Mouse (Mus musculus) liver, embryonic 14.5 days (tissue): ENCODE measurements around the gene Pnpla6. TPM values are rescaled to one million over a fixed set of nuclear protein-coding genes. Genes with fewer than 3 reads are reported as not detected.

Experiments used
- ATAC-seq: fragments of 200-750 bp; cut with Nextera tagmentation; 2 replicates; pipeline ENCODE4 v1.8.0; 2017; ENCODE audit warnings: moderate number of reproducible peaks, mild to moderate bottlenecking, moderate library complexity; ENCODE audit not compliant: insufficient read depth
- DNase-seq, 3 experiments: peaks; one replicate each; pipeline ENCODE4 v3.0.0-alpha.2; 2012 to 2013; ENCODE audit warnings: low read depth in 3 of 3, low spot score in 3 of 3
- H3K27ac ChIP-seq: fragments of 300-500 bp; sonication (generic); 2 replicates; pipeline ENCODE4 v1.5.1; 2014; ENCODE audit warnings: moderate library complexity, mild to moderate bottlenecking, control low read depth, inconsistent platforms
- H3K27me3 ChIP-seq: fragments of 300-500 bp; sonication (generic); 2 replicates; pipeline ENCODE4 v1.6.1; 2014; ENCODE audit warnings: mild to moderate bottlenecking, low read length, moderate library complexity; ENCODE audit not compliant: control insufficient read depth, insufficient read depth
- H3K36me3 ChIP-seq: fragments of 300-500 bp; sonication (generic); replicated peaks from 2 replicates; pipeline ENCODE4 v1.6.1; 2014; ENCODE audit warnings: low read depth; ENCODE audit not compliant: control insufficient read depth, insufficient read depth
- H3K4me1 ChIP-seq, 2 experiments: fragments of 200-500 bp in 1 of 2; fragments of 300-500 bp in 1 of 2; sonication (generic) in 1 of 2; replicated peaks; 2 replicates each; pipeline ENCODE4 v1.6.1; 2012 to 2014; ENCODE audit warnings: antibody characterized with exemption in 1 of 2, inconsistent platforms in 1 of 2, low read length in 1 of 2; ENCODE audit not compliant: control insufficient read depth in 2 of 2, insufficient read depth in 2 of 2
- H3K4me2 ChIP-seq: fragments of 300-500 bp; sonication (generic); 2 replicates; pipeline ENCODE4 v1.6.1; 2014; ENCODE audit warnings: low read depth, mild to moderate bottlenecking, control low read depth, moderate library complexity
- H3K4me3 ChIP-seq, 2 experiments: fragments of 200-500 bp in 1 of 2; fragments of 300-500 bp in 1 of 2; sonication (generic) in 1 of 2; 2 replicates each; pipeline ENCODE4 v1.5.1; 2012 to 2014; ENCODE audit warnings: low read depth in 2 of 2, low read length in 2 of 2, mild to moderate bottlenecking in 2 of 2, control low read depth in 1 of 2, inconsistent platforms in 1 of 2, moderate library complexity in 1 of 2; ENCODE audit not compliant: insufficient read depth in 1 of 2
- H3K9ac ChIP-seq: fragments of 300-500 bp; sonication (generic); replicated peaks from 2 replicates; pipeline ENCODE4 v1.6.1; 2014; ENCODE audit warnings: mild to moderate bottlenecking, control low read depth, moderate library complexity
- H3K9me3 ChIP-seq: fragments of 300-500 bp; sonication (generic); 2 replicates; pipeline ENCODE4 v1.6.1; 2016; ENCODE audit warnings: low read length, mixed read lengths; ENCODE audit not compliant: control insufficient read depth
- CTCF ChIP-seq: IDR thresholded peaks from 2 replicates; pipeline ENCODE4 v1.5.1; 2016; ENCODE audit warnings: antibody characterized with exemption, low read depth, control low read depth
- EP300 ChIP-seq: IDR thresholded peaks from 2 replicates; pipeline ENCODE4 v1.6.1; 2016; ENCODE audit warnings: antibody characterized with exemption, low read depth
- WGBS: fragments of 180-500 bp; shearing (Covaris S2); extraction: QIAGEN DNeasy Blood & Tissue Kit; methylation state at CpG from one replicate; pipeline ENCODE4 v1.1.7; 2014; ENCODE audit not compliant: insufficient replicate concordance; 5-methylcytosine and 5-hydroxymethylcytosine counted together
- polyA plus RNA-seq, 2 experiments: library from polyadenylated mRNA; depleted of rRNA in 1 of 2; stranded (reverse) in 1 of 2; unstranded in 1 of 2; fragments of >200 nt; fragmentation: Nextera tagmentation in 1 of 2; extraction: Ambion mirVana in 1 of 2; gene quantifications; 2 replicates each; pipeline versions ENCODE4 v1.2.1 to v1.2.3; 2012 to 2014

Gene Pnpla6
- polyA plus RNA-seq, 2 experiments: 6.5 to 14.2 TPM

DNA sequence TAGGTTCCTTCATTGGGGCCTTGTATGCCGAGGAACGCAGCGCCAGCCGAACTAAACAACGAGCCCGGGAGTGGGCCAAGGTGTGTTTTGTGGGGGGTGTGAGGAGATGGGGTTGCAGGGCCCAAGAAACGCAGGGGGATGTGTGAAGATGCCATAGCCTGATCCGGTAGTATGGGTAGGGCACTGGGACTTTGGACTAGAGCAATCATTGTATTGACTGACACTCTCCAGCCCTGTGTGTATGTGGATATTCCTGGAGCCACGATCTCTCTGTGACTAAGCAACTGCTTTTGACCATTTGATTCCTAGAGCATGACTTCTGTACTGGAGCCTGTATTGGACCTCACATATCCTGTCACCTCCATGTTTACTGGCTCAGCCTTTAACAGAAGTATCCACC lies 21.8 kb downstream of the Pnpla6 start:
- H3K4me3 ChIP-seq: no peak overlapping the region
- no peak overlapping the region for H3K9ac ChIP-seq
- no peak for ATAC-seq
- H3K27me3 ChIP-seq: no peaks in the 10 kb centered on the region
- no peak overlapping the region for H3K4me2 ChIP-seq
- no peak for DNase-seq
- WGBS: 90% methylated on average over 9 of the region's 9 CpGs
- no peak overlapping the region for H3K27ac ChIP-seq
- no peaks in the 10 kb centered on the region for H3K9me3 ChIP-seq
- TF ChIP-seq EP300 (no peak), CTCF (no peak)
- peaks cover 11% of the 10 kb centered on the region for H3K36me3 ChIP-seq
- H3K4me1 ChIP-seq: peaks cover 6 to 11% of the 10 kb centered on the region in 2 experiments

DNA sequence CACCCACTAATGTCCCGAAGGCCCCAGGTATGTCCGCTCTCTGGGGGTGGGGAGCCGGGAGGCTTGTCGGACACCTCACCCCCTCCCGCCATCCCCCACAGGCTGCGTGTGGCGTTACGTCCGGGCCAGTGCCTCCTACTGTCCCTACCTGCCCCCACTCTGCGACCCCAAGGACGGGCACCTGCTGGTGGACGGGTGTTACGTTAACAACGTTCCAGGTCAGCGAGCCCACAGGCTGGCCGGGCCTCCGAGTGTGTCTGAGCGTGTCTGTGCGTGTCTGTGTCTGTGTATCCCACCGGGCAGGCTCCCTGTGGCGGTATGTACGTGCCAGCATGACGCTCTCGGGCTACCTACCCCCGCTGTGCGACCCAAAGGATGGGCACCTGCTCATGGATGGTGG lies 22.5 kb downstream of the Pnpla6 start:
- Histone ChIP-seq H3K9me3 (no peaks in the 10 kb centered on the region), H3K27me3 (no peaks in the 10 kb centered on the region), H3K9ac (no peak overlapping the region), H3K36me3 (peaks cover 8% of the 10 kb centered on the region), H3K27ac (no peak overlapping the region), H3K4me3 (no peak overlapping the region), H3K4me1 (peaks cover 6 to 11% of the 10 kb centered on the region in 2 experiments), H3K4me2 (no peak overlapping the region)
- ATAC-seq (no peak), DNase-seq (no peak)
- 92% methylated on average over 26 of the region's 26 CpGs for WGBS
- TF ChIP-seq CTCF (no peak), EP300 (no peak)

DNA sequence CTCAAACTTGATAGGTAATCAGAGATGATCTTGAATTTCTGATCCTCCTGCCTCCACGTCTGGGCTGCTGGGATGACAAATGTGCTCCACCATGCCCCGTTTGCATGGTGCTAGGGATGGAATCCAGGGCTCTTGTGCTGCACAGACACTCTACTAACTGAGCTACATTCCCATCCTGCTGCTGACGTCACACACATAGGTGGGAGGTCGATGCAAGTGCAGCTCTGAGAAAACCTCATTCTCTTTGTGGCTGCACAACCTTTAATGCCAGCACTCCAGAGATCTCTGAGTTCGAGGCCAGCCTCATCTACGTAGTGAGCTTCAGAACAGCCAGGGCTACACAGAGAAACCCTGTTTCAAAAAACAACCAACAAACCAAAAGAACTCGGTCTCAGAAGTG lies 24.0 kb downstream of the Pnpla6 start:
- Histone ChIP-seq H3K27me3 (no peaks in the 10 kb centered on the region), H3K4me2 (no peak overlapping the region), H3K27ac (no peak overlapping the region), H3K9ac (no peak overlapping the region), H3K36me3 (peaks cover 10% of the 10 kb centered on the region), H3K9me3 (no peaks in the 10 kb centered on the region), H3K4me3 (no peak overlapping the region), H3K4me1 (peaks cover 6 to 11% of the 10 kb centered on the region in 2 experiments)
- TF ChIP-seq CTCF: no peak
- TF ChIP-seq EP300: no peak
- WGBS: 69% methylated on average over 7 of the region's 7 CpGs
- ATAC-seq (no peak), DNase-seq (no peak)

DNA sequence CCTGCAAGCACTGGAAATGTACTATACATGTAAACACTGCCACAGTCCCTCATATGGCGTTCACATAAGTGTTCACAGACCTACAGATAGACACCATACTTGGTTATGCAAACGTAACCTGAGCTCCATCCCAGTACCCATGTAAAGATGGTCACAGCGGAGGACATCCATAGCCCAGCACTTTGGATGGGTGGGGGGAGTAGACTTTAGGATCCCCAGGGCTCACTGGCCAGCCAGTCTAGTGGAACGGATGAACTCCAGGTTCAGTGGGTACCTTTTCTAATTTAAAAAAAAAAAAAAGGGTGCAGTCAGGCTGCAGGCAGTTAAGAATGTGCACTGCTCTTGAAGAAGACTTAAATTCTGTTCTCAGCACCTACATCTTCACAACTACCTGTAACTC lies 24.9 kb downstream of the Pnpla6 start:
- 76% methylated on average over 4 of the region's 4 CpGs for WGBS
- DNase-seq: no peak
- no peak for ATAC-seq
- no peak overlapping the region for H3K4me2 ChIP-seq
- no peak overlapping the region for H3K9ac ChIP-seq
- H3K36me3 ChIP-seq: peaks cover 10% of the 10 kb centered on the region
- TF ChIP-seq CTCF: no peak
- TF ChIP-seq EP300: no peak
- H3K9me3 ChIP-seq: no peaks in the 10 kb centered on the region
- H3K27ac ChIP-seq: no peak overlapping the region
- H3K27me3 ChIP-seq: no peaks in the 10 kb centered on the region
- H3K4me3 ChIP-seq: no peak overlapping the region
- H3K4me1 ChIP-seq: peaks cover 6 to 11% of the 10 kb centered on the region in 2 experiments

DNA sequence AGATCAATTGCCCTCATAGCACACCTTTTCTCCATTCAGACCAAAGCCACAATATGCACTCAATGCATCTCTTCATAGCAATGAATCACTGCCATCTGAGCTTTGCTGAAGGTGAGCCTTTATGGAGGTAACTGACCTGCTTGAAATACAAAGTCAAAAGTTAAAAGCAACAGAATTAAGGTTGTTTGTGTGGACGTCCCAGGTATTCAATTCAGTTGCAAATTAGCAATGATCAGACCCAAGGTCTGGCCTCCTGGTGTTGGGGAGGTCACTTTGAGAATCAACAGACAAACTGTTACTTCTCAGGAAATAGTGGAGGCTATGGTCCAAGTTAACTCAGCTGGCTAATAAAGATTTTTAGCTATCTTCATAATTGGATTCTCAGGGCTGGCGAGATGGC lies 31.3 kb downstream of the Pnpla6 start:
- no peak for TF ChIP-seq EP300
- TF ChIP-seq CTCF: no peak
- H3K4me3 ChIP-seq: no peak overlapping the region
- no peak overlapping the region for H3K4me2 ChIP-seq
- DNase-seq (no peak), ATAC-seq (no peak)
- 72% methylated on average over 2 of the region's 2 CpGs for WGBS
- no peaks in the 10 kb centered on the region for H3K4me1 ChIP-seq
- no peaks in the 10 kb centered on the region for H3K27me3 ChIP-seq
- peaks cover 4% of the 10 kb centered on the region for H3K36me3 ChIP-seq
- H3K27ac ChIP-seq: no peak overlapping the region
- H3K9me3 ChIP-seq: no peaks in the 10 kb centered on the region
- no peak overlapping the region for H3K9ac ChIP-seq

DNA sequence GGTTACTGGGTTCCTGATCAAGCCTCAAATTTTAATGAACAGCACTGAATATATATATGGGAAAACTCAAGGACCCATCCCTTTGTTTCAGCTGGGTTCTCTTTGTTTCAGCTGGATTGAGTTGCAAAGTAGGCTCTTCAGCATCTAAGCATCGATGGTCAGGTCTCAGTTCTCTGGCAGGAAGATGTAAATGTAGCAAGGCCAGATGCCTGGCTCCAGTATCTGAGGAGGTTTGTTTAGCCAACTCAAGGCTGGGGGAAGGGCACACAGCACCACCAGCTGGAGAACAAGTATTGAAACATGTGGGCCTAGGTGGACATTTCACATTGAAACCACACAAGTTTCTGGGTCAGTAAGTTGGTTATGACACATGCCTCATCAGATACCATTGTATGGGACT lies 37.1 kb downstream of the Pnpla6 start:
- 68% methylated on average over 1 of the region's 1 CpGs for WGBS
- no peaks in the 10 kb centered on the region for H3K27me3 ChIP-seq
- H3K4me2 ChIP-seq: no peak overlapping the region
- no peak for DNase-seq
- ATAC-seq: no peak
- no peaks in the 10 kb centered on the region for H3K9me3 ChIP-seq
- no peaks in the 10 kb centered on the region for H3K36me3 ChIP-seq
- no peaks in the 10 kb centered on the region for H3K4me1 ChIP-seq
- H3K9ac ChIP-seq: no peak overlapping the region
- H3K27ac ChIP-seq: no peak overlapping the region
- H3K4me3 ChIP-seq: no peak overlapping the region
- no peak for TF ChIP-seq EP300
- peak; percentile 28 for TF ChIP-seq CTCF
